Mouse (Mus musculus) urinary bladder, adult 18-20 months (tissue): ENCODE results near the gene Timd4.

Source experiments
- DNase-seq, 2 experiments: peaks; one replicate each; pipeline ENCODE4 v3.0.0; 2022; ENCODE audit warnings: low spot score in 2 of 2, mixed read lengths in 2 of 2

Timd4 gene

GRCm38 (mm10) chr11:46810511-46810910, at the start of gene Timd4:
Gene Timd4, plus strand, starts transcription at chr11:46810800.
- no peak for DNase-seq

DNA sequence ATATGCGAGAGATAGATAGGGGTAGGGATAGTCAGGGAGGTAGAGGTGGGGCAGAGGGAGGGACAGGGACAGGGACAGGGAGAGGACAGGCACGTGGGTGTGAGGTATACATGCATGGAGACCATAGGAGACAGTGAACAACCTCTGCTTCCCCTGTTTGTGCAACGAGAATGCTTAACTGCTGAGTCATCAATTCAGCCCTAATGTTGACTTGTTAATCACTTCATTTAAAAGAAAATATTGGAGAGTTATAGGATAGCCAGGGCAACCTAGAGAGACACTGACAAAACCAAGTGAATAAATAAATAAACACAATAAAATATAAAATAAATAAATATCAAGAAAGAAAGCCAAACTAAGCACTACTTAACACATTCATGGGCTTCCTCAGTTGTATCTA, 33.7 kb upstream of the Timd4 start:
- no peak for DNase-seq

DNA sequence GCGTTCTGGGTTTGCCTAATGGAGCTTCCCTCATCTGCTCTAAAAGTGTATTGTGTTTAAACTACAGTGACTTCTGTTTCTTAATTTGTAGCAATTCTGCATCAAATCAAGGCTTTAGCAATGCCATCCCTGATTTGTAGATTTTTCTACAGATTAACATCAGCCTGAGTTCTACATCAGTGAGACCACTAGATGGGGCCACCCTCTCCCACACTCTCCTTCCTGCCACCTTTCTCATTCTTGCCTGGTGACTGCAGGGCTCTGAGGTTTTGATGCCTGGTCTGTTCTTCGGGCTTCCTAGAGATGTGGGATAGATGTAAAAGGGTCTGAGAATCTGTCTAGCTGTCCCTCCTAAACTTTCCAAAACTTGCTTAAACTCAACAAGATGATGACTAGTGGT, 30.8 kb upstream of the Timd4 start:
- DNase-seq: no peak

- no peak for DNase-seq
These were observed 6.2 kb upstream of the Timd4 start for GRCm38 (mm10) chr11:46804440-46804839.

- no peak for DNase-seq
These were observed 7.1 kb downstream of the Timd4 start for GRCm38 (mm10) chr11:46817692-46818091.

DNA sequence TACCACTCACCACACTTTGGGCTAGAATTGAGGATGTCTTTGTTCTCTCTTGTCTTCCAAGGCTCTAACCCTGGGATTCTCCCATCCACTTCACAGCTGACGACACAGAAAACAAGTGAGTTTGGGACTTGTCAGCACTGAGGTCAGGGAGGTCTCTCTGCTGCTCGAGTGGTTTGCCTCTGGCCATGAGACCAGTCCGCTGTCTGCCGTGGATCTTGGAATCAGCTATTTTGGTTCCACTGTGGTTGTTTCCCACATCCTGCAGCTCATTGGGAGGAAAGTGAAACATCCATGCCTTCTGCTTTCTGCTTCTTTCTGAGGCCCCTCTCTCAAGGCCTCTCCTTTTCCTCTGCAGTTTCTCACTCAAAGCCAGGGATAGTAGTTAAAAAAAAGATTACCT, 9.3 kb downstream of the Timd4 start:
- DNase-seq: no peak

DNA sequence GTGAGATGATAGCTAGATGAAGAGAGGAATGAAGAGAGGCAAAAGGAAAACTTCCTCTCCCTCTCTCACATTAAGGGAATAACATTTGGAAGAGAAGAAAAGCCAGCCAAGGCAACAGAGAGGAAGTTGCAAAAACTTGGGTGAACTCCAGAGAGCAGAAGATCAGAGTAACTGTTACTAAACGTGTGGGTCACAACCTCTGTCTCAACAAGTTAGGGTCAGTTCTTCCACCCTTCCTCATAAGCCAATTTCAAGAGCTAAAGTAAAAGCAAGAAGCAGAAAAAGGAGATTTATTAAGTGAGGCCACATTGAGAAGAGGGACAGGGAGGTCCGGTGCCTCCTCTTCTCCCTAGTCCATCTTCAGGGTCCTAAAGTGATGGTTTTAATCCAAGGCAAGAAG, 19.7 kb downstream of the Timd4 start:
- no peak for DNase-seq

DNA sequence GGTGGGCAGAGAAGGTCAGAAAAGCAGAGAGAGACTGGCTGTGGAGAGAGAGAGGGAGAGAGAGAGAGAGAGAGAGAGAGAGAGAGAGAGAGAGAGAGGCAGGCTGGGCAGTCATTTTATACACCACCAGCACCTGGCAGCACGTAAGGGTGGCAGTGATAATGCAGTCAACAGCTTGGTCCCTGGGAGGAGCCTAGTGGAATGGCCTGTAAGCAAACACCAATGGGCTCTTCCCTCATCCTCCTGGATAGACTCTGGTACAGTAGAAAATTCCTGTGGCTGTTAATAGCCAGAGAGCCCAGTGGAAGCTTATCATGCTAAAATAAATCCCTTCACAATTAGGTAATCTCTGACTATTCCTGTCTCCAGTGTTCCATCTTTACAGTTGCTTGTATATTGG, 24.5 kb downstream of the Timd4 start:
- DNase-seq: no peak

DNA sequence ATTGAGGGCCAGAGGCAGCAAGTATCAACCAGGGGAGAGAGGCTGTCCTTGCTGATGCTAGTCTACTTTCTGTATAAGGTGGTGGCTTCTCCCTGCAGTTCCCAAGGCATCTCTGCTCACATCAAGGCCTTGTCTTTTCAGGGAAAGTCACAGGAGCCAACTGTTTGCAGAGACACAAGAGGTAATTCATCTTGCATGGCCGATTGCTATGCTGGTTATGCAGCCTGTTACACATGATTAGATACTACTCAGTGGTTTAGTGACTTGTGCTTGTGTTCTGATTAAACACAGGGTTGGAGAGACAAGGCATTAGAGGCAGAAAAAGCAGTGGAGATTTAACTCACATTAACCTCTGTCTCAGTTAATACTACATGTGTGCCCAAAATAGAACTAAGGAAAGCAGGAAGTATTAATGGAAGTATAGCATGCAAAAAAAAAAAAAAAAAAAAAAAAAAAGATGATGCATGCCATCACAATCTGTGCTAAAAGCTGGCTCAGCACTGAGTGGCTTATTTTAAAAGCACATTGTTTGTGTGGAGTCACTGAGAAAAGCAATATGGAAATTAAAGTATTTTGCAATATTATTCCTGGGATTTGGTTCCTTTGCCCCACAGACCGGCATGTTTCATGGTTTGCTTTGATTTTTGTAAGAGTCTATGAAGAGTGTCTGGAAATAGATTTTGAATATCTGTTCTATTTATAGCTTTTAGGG, 31.6 kb downstream of the Timd4 start:
- no peak for DNase-seq

DNA sequence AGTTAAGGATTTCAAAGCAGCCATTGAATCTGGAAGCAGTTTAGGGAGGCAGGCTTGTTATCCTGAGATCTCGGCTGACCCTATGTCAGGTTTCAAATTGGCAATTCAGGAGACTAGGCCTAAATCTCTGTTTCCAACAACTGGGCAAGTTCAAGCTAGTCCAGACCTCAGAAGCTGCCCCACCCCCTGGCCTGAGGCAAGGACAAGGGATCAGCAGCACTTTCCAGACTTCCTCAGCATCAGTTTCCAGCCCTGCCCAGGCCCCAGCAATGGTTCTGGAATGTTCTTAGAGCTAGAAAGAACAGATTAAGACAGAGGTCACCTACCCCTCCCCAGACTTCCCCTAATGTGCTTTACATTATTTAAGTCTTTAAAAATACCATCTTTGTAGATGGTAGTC, 36.1 kb downstream of the Timd4 start:
- no peak for DNase-seq

- DNase-seq: no peak
These were observed 37.2 kb downstream of the Timd4 start for GRCm38 (mm10) chr11:46847827-46848220.

- no peak for DNase-seq
These were observed 37.8 kb downstream of the Timd4 start for GRCm38 (mm10) chr11:46848221-46848971.

- DNase-seq: no peak
These were observed 54.2 kb downstream of the Timd4 start for GRCm38 (mm10) chr11:46864809-46865208.

DNA sequence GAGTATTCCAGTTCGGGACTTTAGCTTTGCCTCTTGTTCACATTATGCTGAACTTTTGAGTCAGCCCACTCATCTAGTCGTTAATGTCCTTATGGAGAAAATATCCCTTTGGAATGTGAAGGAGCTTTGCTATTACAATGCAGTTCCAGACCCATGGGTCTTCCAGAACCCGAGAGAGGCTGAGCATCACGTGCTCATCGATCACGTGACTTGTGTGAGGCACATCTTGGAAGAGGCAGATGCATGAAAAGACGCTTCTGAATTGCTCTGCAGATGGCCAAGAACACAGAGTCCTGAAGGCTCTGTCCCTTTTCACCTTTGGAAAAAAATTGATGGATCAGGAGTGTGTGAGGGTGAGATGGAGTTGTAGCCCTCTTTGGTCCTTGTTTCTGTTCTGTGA, 58.0 kb downstream of the Timd4 start:
- DNase-seq: no peak

DNA sequence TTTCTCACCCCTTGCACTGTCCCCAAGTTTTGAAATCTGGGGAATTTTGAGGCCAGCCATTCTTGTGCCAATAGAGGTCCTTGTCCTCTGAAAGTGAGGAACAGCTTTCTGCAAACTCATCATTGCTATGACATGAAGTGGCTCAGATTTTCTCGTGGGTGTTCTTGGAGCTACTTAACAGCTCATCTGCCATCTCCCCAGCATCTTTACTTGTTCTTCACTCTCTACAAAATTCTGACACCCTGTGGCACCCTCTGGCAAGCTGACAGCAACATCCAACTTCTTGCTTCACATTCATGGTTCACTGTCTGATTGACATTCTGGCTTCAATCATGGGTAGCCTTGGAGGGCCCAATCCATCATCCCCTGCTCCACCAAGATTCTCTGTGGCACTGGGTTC, 65.2 kb downstream of the Timd4 start:
- no peak for DNase-seq

- DNase-seq: no peak
These were observed 71.9 kb downstream of the Timd4 start for GRCm38 (mm10) chr11:46882456-46882855.

- DNase-seq: no peak
These were observed 78.5 kb downstream of the Timd4 start for GRCm38 (mm10) chr11:46889093-46889492.
